Mouse (Mus musculus): ENCODE results near the gene Dars.
A peak's percentile ranks its signal among the peaks of the same experiment; 100 is the strongest.

The Dars gene

GRCm38 (mm10) chr1:128416584-128417532, at the start of gene Dars:
Gene Dars, minus strand, starts transcription at chr1:128417368.
- DNase-seq (ENCODE audit: low spot score in 2 of 2), result peak; percentile 88 to 92

- DNase-seq (ENCODE audit: low spot score in 2 of 2), result no peak
Observed at GRCm38 (mm10) chr1:128466828-128467227, 49.7 kb upstream of the Dars start.

DNA sequence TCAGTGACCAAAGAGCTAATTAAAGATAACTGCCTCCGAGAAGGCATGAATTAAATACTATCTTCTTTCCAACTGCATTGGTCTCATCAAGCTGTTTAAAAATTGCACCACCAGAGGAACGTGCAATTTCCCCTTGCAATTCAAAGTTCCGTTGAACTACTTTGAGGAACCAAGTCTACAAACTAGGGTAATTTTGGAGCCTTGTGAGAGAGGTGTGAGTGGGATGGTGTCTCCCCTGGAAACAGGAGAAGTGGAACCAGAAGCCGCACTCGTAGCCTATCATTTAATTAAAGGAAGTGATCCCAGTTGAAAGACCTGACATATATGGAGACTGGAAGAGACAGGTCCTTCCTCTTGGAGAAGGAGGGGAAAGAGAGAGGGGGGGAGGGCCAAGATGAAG, 46.3 kb upstream of the Dars start:
- peak in 1 of 2 experiments; percentile 18 for DNase-seq (ENCODE audit: low spot score in 2 of 2)

GRCm38 (mm10) chr1:128462389-128462788, 45.2 kb upstream of the Dars start:
- no peak for DNase-seq (ENCODE audit: low spot score in 2 of 2)

- no peak for DNase-seq (ENCODE audit: low spot score in 2 of 2)
Observed at GRCm38 (mm10) chr1:128460780-128461179, 43.6 kb upstream of the Dars start.

DNA sequence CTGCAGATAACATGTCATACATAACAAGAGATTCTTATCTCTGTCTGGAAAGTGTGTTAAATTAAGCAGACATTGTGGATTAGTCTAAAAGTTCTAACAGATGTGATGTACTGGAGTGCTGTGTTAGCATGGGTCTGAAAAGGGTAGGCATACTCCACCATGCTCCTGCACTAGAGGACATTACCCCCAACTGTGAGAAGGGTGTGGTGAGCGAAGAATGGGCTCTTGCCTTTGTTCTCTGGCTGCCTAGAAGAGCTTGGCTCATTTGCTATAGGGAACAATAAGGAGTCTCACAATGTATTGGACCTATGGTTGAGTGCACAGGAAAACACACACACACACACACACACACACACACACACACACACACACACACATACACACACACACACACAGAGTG, 42.3 kb upstream of the Dars start:
- DNase-seq (ENCODE audit: low spot score in 2 of 2), result no peak

DNA sequence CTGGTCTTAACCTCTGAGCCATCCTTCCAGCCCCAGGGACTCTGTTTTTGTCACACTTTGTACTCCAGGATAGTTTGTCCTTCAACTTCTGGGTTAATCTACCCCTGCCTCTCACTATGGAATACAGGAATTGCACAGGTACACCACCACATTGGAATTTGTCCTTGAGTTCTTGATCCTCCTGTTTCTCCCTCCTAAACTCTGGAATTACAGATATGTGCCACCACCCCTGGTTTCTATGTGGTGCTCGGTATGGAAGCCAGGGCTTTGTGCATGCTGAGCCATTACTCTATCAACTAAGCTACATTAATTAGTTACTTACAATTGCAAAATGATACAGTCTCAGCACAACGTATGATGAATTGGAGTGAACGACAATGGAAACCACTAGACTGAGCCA, 41.8 kb upstream of the Dars start:
- DNase-seq (ENCODE audit: low spot score in 2 of 2), result no peak

GRCm38 (mm10) chr1:128456844-128457445, 39.8 kb upstream of the Dars start:
- no peak for DNase-seq (ENCODE audit: low spot score in 2 of 2)

DNA sequence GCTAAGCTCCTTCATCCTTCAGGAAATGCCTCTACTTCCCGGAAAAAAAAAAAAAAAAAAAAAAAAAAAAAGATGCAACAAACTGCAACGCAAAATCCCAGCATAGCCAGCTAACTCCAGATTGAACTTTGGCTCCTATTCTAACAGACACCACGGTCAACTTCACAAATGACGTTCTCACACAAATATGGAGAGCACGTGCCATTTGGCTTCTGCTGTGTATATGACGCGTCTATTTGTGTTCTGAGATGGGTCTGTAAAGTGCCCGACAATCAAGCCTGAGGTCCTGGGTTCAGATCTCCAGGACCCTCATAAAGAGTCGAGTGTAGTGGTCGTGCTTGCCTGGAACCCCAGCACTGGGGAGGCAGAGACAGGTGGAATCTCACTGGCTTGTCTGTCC, 39.1 kb upstream of the Dars start:
- no peak for DNase-seq (ENCODE audit: low spot score in 2 of 2)

GRCm38 (mm10) chr1:128452210-128452609, 35.0 kb upstream of the Dars start:
- no peak for DNase-seq (ENCODE audit: low spot score in 2 of 2)

GRCm38 (mm10) chr1:128451183-128451582, 34.0 kb upstream of the Dars start:
- DNase-seq (ENCODE audit: low spot score in 2 of 2), result no peak

DNA sequence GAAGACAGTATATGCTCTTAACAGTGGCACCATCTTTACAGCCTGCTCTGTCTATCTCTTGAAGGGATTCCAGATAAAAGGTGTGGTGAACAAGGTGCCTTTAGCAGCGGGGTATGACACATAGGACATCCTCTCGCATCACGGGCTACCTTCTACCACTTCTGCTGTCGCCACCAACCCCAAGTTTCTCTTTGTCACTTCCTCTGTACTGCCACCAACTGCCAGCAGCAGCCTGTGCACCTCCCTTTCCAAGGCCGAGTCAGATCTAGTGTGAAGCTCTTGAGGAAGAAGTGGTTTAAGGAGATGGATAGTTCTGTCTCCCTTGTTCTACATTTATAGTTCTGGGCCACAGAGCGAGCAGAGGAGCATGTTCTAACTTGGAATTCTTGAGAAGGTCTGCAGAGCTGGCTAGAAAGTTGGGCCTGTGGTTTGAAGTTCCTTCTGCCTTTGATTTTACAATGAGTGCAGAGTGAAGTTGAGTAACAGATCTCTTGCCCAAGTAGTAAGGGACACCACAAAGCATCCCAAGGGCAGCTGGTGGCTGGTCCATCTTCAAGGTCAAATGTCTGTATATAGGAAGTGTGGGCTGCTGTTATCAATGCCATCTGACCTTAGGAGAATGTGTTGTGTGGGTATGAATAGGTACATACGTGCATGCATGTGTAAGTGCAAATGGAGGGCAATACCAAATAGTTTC, 30.2 kb upstream of the Dars start:
- peak; percentile 45 to 50 for DNase-seq (ENCODE audit: low spot score in 2 of 2)

DNA sequence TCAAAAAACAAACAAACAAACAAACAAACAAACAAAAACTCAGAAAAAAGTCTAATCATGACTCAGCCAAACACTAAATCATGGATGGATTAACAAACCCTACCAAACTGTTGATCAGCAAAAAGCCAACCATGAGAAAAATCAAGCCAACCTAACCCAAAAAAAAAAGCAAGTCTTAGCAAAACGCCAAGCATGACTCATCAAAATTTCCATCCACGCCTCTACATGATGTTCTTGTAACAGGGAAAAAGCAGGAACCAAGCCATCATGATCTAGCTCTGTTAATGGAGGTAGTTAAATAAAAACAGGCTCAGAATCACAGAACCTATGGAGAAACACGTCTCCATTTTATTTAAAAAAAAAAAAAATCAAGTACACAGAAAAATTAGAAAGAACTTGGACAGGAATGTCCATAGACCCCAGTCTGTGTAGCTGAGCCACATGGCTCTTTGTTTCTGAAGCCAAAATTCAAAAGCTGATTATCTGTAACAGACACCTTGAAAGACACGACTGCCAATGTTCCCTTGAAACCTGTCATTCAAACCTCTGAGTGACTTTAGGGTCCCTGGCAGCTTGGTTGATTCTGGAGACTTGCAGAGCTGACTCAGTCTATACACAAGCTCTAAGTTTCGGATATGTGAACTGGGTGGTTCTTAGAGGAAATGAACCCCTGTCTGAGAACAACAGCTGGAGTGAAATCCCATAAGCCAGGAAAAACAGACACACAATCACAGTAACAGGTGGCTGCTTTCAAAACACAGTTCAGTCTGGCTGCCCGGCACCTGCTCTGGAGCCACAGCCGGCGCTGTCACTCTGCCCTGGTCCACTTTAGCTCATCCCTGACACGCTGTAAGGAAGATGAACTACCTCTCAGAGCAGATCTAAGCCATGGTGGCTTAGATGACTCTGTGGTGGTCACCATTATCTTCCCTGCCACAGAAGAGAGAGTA, 27.0 kb upstream of the Dars start:
- no peak for DNase-seq (ENCODE audit: low spot score in 2 of 2)

DNA sequence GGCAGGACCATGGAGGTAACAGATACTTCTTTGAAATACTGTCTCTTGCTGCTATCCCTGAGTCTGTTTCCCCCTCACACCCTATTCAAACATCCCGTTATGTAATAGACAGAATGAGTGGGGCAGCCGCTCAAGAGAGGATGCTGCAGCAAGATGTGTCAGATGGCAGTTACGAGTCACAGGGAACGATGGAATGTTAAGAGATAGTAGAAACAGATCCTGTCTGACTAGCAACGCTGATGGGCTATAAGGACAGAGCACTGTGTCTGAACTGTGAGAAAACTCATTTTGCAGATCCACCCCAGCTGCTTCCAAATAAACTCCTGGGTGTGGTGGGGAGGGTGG, 23.9 kb upstream of the Dars start:
- DNase-seq (ENCODE audit: low spot score in 2 of 2), result no peak

GRCm38 (mm10) chr1:128440386-128441128, 23.4 kb upstream of the Dars start:
- no peak for DNase-seq (ENCODE audit: low spot score in 2 of 2)

GRCm38 (mm10) chr1:128439618-128440017, 22.4 kb upstream of the Dars start:
- no peak for DNase-seq (ENCODE audit: low spot score in 2 of 2)

DNA sequence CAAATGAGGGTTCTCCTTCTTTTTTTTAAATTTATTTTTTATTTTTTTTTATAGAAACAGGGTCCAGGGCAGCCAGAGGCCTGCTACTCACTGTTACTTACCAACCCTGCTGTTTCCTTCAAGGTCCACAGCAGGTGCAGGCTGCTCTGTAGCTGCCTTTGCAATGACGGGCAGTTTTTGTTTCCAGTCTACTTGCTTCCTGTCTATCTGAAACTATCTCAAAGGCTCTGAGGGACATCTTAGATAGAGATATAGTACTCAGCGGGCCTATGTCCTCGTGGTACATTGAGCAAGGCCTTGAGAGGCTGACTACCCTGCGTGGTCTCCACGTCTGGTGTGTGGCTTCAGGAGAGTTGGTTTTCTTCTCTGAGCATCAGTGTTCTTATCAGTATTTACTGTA, 21.4 kb upstream of the Dars start:
- DNase-seq (ENCODE audit: low spot score in 2 of 2), result no peak

- DNase-seq (ENCODE audit: low spot score in 2 of 2), result no peak
Observed at GRCm38 (mm10) chr1:128437276-128437675, 20.1 kb upstream of the Dars start.

DNA sequence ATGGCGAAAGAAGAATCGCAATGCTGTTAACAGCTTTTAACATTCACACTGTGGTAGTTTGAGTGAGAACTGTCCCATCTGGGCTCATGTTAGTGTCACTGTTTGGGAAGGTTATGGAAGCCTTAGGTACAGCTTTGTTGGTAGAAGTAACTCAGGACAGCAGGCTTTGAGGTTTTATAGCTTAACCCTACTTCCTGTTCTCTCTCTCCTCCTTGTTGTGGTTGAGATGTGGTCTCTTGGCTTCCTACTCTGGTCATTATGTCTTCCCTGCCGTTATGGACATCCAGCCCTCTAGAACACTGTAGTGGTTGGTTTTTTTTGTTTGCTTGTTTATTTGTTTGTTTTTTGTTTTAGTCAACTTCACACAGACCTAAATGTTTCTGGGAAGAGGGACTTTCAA, 18.8 kb upstream of the Dars start:
- DNase-seq (ENCODE audit: low spot score in 2 of 2), result peak; percentile 4 to 17

- DNase-seq (ENCODE audit: low spot score in 2 of 2), result no peak
Observed at GRCm38 (mm10) chr1:128435551-128435950, 18.4 kb upstream of the Dars start.

DNA sequence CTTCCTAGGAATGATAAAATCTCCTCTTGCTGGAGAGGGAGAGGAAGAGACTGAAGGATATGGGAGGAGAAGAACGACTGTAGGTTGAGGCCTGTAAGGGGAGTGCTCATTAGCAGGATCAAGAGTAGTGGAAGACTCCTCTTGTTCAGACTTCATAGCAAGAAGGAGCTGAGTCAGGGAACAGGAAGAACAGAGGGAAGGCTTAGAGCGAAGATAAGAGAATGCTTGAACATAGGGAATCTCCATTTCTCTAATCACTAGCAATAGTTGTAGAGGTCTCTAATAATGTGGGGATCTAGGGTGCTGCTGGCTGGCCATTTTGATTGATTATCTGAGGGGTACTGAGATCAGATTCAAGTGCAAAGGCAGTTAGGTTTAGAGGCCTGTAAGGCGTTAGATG, 7.8 kb upstream of the Dars start:
- DNase-seq (ENCODE audit: low spot score in 2 of 2), result no peak
